Mouse (Mus musculus): ENCODE data around the gene Med23.

DNA sequence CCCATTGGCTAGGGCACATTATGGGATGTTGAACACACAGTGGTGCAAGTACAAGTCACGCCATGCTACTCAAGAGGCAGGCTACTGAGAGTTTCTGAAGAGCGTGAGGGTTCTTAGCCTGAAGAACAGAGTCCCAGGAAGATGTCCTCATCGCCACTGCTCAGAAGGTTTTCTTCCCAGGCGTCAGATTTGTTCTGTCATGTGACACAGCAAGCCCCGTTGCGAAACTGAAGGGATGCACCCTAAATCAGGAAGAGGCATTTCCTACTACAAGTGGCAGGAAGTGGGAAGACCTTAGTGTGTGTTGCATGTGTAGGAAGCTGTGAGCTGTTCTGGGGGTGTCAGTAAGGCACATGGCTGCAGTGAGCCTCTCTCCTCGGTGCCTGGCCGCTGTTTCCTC lies 41.4 kb downstream of the Med23 start:
- TF ChIP-seq CTCF (IDR thresholded peaks at IDR 0.05; ENCODE audit: extremely low read depth, insufficient read depth, low read length) (no peak), POLR2A (IDR thresholded peaks at IDR 0.05; ENCODE audit: extremely low read depth, insufficient read depth, low read length) (no peak)
